Mouse (Mus musculus) urinary bladder, postnatal 25 days (tissue): Measurements from ENCODE around the gene Rbck1.
A peak's percentile ranks its signal among the peaks of the same experiment; 100 is the strongest.
"Not testable (repeated sequence)": the region's sequence is repeated elsewhere in the genome, so short reads cannot be mapped to it uniquely, and the experiment has no call there.

Experiments
- DNase-seq: peaks from one replicate; pipeline ENCODE4 v3.0.0; 2022; ENCODE audit warnings: low spot score

Gene Rbck1

DNA sequence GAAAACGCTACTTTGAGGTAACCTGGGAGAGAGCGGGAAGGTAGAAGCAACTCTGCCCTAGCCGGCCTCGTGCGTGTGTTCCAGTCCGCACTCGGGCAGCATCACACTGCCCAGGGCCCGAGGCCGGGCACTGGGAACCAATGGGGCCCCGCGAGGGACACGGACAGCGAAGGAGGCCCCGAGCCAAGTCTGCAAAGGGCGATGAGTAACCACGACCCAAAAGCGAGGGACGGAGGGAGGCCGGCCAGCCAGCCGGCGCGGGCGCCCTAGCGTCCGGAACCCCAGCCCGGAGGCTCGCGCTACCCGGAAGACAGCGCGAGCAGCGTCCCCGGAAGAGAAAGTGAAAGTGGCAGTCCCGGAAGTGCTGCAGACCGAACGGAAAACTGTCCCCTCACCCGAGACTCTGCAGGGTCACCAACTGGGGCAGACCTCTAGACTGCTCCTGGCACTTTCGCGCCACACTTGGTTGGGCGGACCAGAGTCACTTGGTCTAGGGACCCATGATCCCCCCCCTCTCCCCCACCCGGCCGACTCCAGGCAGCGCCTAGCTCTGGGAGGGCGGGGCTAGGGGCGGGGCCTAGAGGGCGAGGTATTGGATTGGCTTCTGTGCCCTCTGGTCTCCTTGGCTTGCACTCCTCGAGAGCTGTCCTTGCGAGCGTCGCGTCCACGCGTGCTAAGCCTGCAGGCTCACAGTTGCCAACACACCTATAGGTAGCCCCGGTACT, at the start of gene Rbck1:
Gene Rbck1, minus strand, starts transcription at position 553 of the 725 bp plus-strand sequence.
- peak; percentile 74 for DNase-seq

DNA sequence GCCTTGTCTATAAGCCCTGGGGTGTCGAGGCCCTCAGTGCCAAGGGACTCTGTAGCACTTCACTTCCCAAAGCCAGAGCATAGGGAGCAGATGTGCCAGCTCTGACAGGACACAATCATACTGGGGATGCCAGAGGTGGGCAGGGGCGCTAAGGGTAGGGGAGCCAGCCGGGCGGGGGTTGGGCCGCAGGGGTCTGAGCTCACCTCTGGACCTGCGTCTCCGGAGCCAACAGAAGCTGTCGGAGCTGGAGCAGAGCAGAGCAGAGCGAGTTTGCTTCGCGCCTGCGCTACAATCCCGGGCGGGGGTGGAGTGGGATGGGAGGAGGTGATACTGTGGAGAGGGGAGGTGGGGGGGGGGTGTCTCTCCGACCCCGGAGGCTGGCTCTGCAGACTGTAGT, 43.9 kb upstream of the Rbck1 start, which contains the start of gene Nrsn2:
Gene Nrsn2, minus strand, starts transcription at position 294 of the 397 bp plus-strand sequence.
- DNase-seq, result no peak

DNA sequence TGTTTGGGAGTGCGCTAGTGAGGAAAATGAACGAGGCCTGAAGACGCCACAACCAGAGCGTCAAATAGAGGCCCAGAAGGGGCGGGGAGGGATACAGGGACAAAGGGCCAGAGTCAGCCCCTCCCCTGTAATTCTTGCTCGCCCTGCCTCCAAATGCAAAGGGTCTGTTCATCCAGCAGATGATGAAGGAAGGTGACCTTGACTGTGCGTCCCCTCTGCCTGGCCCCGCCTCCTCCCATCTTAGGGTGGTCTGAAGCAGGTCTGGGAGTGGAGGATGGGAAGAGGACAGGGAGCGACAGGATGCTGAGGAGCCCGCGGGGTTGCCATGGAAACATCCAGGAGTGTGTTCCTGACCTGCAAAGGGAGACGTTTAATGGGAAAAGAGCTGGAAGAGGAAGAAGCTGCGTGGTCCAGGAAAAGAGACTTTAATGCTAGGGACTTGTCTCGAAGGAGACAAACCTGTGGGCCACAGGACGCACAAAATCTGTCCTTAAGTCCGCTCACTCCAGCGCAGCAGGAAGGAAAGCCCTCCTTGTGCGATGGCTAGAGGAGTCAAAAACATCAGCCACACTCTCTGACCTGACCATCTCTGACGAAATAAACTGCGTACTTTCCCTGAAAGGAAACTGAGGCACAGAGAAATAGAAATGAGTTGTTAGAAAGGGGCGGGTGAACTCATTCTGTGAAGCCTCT, 43.3 kb upstream of the Rbck1 start:
- DNase-seq, result no peak

DNA sequence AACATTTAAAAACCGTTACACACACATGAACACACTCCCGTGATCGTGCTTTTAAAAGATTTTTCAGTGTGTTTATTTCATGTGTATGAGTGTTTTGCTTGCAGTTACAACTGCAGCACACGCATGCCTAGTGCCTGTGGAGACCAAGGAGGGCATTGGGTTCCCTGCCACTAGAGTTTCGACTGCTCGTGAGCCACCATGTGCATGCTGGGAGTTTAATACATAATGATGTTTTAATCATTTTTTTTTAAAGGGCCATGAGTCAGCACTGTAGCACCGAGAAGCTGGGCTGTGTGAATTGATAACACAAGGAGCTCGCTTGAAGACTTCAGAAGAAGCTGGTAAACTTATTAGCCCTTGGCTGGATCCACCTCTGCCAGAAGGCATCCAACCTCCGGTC, 41.1 kb upstream of the Rbck1 start:
- no peak for DNase-seq

DNA sequence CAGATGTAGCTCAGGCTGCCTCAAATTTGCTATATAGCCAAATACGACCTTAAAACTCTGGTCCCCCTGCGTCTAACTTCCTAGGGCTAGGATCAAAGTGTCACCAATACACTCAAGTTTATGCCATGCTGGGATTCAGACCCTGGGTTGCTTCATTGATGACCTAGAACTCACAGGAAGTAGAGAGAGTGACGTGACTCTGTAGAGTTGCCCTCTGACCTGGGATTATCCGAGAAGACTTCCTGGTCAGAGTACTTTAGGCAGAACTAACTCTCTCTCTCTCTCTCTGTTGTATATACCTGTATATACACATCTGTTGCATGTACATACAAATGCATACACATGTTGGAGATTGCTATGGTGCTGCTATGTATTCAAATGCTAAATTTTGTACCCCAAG, 40.2 kb upstream of the Rbck1 start:
- no peak for DNase-seq

DNA sequence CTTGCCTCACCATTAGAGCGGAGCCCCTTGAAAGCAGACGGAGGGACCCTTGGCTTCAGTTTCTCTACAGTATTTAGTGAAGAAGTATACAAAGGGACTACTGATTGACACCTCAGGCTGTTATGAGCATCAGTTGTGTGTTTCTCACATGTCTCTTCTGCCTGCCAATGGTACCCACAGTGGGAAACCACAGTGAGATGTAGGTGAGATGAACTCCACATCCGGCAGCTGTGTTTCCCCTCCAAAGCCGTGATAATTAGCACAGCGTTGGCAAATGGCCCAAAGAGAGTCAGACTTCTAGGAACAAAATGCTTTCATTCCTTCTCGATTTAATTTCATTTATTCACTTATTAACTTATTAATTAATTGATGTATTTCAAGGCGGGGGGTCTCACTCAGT, 39.7 kb upstream of the Rbck1 start:
- no peak for DNase-seq

DNA sequence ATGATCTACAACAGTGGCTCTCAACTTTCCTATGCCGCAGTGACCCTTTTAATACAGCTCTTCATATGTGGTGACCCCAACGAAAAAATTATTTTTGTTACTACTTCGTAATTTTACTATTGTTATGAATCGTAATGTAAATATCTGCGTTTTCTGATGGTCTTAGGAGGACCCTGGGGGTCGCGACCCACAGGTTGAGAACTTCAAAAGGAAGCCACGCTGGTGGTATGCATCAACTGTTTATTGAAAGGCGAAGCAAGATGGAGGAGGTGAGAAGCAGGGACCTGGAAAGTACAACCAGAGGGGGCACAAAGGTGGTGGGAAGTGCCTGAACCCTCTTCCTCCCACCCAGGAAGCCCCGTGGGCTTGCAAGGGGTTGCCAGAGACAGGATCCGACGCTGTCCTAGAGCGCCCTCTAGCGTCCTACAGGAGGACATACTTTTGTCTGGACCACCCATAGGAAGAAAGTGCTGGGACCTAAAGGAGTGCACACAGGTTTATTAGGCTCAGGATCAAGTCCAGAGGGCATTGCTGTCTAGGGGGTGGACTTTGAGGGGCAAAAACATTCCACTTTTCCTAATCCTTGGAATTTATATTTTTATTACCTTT, 36.2 kb upstream of the Rbck1 start:
- DNase-seq, result peak; percentile 47

DNA sequence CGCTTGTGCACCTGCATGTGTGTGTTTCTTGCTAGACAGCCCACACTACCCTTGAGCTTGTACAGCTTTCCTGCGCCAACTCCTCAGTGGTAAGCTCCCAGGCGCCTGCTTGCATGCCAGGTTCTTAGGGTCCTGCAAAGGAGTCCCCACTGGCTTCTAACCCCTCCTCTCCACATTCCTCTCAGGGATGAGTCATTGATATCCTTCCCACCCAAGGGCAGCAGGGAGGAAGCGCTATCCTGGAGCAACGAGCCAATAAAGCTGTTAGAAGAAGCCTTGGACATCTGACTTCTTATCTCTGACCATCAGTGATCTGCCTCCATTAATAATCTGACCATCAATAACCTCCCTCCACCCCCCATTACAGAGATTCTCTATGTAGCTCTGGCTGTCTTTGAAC, 35.5 kb upstream of the Rbck1 start:
- no peak for DNase-seq

DNA sequence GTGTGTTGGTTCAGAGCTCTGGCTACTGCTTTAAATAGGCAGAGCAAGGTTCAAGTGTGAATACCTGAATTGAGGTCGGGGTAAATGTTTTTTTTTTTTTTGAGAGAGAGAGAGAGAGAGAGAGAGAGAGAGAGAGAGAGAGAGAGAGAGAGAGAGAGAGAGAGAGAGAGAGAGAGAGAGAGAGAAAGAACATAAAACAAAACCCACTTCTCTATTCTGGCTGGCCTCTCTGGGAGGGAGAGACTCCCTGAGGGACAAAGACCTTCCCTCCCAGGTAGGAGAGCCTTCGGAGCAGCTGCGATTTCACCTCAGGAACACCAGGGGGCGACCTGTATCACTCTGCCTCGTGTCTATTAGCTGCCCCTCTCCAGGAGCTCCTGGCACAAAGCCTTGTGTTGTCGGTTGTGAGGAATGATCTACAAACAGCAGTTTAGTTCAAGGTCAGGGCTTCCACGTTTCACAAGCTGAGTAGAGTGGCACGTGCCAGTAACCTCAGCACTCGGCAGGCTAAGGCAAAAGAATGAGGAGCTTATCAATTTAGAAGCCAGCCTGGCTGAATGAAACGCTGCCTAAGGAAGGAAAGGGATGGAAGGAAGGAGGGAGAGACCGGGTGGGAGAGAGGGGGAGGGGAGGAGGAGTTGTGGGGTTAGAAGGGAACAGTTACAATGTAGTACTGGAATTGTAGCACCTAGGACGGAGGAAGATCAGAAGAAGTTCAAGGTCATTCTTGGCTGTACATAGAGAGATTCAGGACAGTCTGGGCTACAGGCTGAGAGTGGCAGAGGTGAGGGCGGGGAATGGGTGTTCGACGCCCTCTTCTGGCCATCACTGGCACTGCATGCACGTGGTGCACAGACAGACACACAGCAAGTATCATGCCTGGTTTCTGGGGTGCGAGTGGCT, 31.0 kb upstream of the Rbck1 start:
- peak; percentile 64 for DNase-seq

DNA sequence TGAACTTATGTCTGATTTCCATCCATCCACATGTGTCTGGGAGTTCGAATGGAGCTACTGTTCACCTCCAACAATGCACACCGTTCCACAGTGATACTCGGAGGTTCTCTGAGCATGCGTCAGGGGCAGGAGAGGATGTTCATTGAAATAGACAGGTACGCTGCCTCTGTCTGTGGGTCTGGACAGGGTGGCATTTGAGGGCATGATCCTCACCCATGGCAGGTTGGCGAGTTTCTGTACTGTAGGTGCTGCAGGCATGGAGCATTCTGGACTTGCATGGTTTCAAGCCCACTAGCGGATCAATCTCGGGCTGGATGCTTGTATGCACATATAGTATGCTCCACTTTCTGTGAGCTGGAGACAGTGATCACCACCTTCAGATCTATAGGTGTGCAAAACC, 28.7 kb upstream of the Rbck1 start:
- DNase-seq, result no peak

DNA sequence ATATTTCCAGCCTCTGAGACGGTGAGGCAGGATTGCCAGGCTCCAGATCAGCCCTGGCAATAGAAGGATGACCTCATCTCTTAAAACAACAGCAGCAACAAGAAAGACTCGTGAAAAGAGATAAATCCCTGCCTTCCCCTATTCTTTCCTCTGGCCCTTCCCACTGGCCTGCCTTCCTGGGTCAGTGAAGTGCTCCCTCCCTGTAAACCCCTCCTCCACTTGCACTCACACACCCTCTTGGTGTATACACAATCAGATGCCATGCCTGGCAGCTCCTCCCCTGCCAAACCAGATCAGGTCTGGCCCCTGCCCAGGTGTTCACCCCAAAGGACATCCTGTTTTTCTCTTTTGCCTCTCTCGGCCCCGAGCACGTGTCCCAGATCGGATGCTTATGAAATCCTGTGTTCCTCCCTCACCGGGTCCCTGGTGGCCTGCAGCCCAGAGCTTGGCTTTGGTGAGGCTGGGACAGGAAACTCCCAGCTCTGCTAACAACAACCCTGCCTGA, 27.9 kb upstream of the Rbck1 start:
- peak; percentile 42 for DNase-seq

DNA sequence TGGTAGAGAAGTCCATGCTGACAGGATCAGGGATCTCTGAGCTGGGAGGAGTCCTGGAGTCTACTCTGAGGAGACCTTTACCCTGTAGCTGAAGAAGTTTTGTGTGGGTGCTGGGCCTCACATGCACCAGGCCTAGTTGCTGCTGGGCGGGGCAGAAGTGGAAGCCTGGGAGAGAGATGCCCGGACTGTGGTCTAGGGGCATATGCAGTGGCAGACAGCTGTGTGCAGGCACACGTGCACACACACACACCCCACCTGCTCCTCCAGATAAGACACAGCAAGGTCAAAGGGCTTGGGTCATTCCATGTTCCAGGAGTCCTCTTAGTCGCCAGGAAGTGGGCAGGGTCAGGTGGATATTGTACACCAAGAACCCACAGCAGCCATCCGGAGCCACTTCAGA, 27.2 kb upstream of the Rbck1 start:
- DNase-seq, result no peak

DNA sequence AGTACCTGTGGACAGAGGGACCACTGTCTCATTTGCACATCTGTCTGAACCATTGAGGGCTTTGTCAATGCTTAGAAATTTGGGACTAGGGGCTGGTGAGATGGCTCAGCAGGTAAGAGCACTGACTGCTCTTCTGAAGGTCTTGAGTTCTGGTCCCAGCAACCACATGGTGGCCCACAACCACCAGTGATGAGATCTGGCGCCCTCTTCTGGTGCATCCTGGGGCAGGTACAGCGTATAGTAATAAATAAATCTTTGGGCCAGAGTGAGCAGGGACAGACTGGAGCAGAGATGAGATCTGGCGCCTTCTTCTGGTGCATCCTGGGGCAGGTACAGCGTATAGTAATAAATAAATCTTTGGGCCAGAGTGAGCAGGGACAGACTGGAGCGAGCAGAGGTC, 26.5 kb upstream of the Rbck1 start:
- DNase-seq, result not testable (repeated sequence)

DNA sequence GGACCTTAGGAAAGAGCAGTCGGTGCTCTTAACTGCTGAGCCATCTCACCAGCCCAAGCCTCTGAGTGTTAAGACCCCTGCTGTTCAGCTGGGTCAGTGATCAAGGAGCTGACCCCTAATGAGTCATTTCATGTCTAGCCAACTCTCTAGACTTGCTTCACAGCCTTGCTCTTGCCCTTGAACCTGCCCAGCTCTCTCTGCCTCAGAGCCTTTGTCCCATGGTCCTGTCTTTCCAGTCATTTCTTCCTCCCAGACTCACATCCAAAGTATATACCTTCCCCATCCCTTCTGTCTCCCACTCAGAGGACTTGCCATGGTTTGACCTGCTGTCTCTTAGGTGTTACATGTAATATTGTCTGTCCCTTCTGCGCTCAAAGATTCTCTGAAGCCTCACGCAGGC, 24.8 kb upstream of the Rbck1 start:
- no peak for DNase-seq

DNA sequence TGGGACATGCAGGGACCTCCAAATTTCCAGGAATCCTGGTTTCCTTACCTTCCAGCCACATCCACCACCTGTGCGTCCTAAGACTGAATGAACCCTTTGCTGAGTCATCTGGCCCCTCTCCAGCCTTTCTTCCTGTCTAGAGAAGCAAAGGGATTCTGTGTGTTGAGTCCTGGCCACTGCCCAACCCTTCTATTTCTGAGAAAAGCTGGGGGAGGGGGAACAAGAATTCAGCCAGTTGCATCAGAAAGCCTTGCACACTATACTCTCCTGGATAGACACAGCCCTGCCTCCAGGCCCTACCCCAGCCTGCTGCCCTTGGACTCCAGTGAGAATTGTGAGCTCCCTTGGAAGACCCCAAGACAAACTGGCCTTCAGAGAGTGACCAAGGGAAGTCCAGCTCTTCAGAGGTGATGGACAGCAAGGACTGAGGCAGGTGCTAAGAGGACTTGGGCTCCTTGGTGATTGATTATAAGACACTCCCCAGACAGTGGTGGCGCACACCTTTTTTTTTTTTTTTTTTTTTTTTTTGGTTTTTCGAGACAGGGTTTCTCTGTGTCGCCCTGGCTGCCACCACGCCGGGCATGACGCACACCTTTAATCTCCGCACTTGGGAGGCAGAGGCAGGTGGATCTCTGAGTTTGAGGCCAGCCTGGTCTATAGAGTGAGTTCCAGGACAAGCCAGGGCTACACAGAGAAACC, 17.5 kb upstream of the Rbck1 start:
- DNase-seq, result peak; percentile 28

DNA sequence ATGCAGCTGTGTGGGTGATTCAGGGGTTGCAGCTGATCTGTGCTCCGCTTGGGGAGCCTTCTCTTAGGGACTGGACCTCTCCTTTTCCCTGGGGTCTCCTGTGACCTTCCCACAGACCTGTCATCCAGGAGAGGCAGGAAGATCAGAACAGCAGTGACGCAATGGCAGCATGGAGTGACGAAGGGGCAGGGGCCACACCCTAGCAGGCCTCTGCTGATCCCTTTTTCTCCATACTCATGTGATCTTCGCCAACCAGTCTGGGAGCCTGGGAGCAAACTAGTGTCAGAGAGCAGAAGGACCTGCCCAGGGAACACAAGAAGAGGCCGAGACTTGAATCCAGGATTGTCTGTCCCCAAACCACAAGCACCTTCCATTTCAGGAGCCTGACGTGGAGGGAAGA, 16.8 kb upstream of the Rbck1 start:
- no peak for DNase-seq

DNA sequence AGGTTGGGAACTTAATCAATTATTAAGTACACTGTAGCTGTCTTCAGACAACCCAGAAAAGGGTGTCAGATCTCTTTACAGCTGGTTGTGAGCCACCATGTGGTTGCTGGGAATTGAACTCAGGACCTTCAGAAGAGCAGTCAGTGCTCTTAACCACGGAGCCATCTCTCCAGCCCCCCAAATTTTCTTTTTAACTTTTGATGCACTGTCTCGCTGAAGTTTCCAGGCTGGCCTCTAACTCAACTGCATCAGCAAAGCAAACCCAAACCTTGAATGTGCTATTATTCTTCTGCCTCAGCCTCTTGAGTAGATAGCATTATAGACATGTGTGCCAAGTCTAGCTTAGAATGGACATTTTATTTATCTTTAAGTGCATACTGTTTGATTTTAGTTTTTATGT, 15.3 kb upstream of the Rbck1 start:
- DNase-seq, result no peak

DNA sequence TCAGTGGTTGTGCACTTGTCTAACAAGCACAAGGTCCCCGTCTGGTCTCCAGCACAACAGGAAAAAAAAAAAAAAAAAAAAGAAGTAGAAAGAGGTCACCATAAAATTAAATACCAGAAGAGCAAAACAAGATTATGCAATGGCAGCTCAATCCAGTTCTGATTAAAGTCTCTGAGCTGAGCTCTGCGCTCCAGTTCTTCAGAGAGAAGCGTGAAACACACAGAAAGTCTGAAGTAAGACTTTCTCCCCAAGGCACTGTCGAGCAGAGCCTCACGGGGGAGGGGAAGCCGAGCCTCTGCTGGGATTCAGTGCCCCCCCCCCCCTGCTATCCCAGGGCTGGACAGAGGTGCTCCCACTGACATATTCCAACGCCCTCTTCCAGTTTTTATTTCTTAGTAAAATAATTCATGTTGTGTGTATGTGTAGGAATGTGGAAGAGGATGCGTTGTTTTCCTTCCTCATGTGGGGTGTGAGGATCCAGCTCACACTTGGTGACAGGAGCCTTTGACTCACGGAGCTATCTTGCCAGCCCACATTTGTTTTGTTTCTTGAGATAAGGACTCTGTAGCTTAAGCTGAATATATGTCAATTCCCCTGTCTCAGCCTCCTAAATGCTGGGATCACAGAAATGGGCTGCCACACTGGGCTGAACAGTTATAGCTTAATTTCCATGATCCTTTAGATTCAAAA, 14.5 kb upstream of the Rbck1 start:
- no peak for DNase-seq

DNA sequence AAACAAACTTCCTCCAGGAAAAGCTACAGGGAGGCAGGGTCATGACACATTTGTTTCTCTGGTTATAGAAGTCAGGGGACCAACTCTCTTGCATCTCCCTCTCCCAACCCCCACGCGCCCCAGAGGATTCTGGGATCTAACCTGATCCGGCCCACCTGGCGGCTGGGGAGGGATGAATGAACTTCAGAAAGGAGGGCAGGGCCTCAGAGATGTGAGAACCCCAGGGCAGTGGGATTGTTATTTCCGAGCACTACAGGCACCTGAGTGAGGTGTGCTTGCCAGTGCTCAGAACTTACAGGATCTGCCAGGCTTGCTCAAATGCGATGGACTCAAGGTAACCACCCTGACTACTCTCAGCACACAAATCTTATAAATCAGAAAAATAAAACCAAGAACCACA, 12.9 kb upstream of the Rbck1 start:
- DNase-seq, result no peak

DNA sequence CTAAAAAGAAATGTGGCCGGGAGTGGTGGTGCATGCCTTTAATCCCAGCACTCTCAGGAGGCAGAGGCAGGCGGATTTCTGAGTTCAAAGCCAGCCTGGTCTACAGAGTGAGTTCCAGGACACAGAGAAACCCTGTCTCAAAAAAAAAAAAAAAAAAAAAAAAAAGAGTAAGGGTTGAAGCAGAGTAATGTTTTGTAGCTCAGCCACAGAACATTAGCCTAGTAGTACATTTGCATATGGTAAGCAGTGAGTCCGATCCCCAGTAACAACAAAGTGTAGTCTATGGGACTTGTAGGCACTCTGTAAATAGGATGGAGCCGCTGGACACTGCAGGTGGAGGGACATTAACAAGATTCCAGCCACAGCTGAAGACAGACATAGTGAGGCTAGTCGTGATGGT, 12.5 kb upstream of the Rbck1 start:
- DNase-seq, result no peak

DNA sequence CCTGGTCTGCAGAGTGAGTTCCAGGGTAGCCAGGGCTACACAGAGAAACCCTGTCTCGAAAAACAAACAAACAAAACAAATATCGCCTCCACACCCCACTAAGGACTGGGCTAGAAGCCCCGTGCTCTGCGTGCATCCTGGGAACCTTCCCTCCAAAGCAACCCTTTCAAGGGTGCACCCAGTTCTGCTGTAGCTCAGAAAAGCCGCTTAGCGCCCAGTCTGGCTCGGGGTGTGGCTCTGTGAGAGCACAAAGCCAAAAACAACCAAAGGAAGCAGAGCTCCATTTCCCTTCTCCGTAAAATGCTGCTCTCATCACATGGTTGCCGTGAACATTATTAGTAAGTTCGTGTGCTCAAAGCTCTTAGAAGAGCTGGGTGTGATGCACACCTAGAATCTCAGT, 11.9 kb upstream of the Rbck1 start:
- no peak for DNase-seq
